Mouse (Mus musculus): ENCODE data around the gene Bik. TPM values are rescaled to one million over a fixed set of nuclear protein-coding genes. Genes with fewer than 3 reads are reported as not detected.

The Bik gene
- polyA plus RNA-seq, 1 experiment from 2014 or later: 1.5 TPM

DNA sequence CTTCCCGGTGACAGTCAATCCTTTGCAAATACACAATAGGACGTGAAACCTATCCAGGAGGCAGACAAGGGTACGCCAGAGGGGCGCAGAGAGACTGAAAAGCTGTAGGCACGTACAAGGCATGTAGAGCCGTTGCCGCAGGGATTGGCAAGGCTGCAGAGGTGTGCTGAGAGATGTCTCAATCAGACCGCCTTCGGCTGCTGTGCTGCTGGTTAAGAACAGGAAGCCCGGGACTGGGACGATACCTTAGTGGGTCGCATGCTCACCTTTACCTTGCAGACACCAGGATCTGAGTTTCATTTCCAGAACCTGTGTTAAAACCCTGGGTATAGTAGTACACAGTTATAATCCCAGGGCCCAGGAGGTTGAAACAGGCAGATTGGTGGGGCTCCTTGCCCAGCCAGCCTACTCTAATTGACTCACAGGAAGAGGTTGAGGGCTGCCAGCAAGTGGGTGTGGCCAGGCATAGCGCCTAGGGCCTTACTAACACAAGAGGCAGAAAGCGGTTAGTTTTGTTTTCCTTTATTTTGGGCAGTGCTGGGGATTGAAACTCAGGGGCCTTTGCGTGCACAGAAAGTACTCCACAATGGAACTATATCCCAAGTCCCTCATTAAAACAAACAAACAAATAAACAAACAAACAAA lies 36.1 kb downstream of the Bik start:
- Histone ChIP-seq H3K9ac (no peak overlapping the region), H3K36me3 (no peaks in the 10 kb centered on the region), H3K4me3 (no peak overlapping the region), H3K4me1 (peaks cover 15% of the 10 kb centered on the region), H3K9me3 (no peaks in the 10 kb centered on the region), H3K27me3 (replicated peaks) (peaks cover 12% of the 10 kb centered on the region; the same call in 1 of the 2 replicates), H3K27ac (no peak overlapping the region), H3K4me2 (replicated peaks) (peak overlapping the region; percentile 86)
- ATAC-seq (ENCODE audit: low FRiP score, low read depth): no peak
- WGBS: 40% methylated on average over 15 of the region's 15 CpGs

DNA sequence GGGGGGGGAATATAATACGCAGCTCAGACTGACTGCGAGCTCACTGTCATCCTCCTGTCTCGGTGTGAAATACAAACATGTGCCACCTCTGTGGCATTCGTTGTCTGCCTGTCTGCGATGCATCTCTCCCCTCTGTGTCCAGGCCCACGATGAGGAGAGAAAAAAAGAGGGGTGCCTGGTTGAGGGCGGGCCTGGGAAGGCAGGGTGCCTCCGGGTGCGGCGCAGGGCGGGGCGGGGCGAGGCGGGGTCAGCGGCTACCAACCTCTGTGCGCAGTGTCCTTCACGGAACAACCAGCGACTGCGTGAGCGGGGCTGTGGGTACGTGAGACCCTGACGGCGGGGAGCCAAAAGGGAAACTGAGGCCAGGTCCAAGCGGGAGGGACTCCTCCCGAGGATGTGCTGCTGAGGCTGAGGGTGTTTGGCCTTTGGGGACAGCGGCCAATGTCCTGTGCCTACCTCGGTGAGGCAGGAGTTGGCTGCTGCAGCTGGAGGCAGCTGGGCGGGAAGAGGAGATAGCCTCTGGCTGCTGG lies 36.7 kb downstream of the Bik start, which contains the start of the genes Tspo and Mcat:
TSS of gene Tspo (plus strand) at position 266 of the 530 bp plus-strand sequence.
TSS of gene Mcat (minus strand) at position 461 of the 530 bp plus-strand sequence.
- no peak for ATAC-seq (ENCODE audit: low FRiP score, low read depth)
- H3K27me3 ChIP-seq (replicated peaks): peaks cover 12% of the 10 kb centered on the region; the same call in 1 of the 2 replicates
- peak within 1 kb of the TSS; percentile 21 for H3K4me3 ChIP-seq
- H3K4me2 ChIP-seq (replicated peaks): peak within 1 kb of the TSS; percentile 86
- H3K4me1 ChIP-seq: peaks cover 15% of the 10 kb centered on the region
- H3K9ac ChIP-seq: peak within 1 kb of the TSS; percentile 40
- H3K27ac ChIP-seq: no peak within 1 kb of the TSS
- H3K36me3 ChIP-seq: no peaks in the 10 kb centered on the region
- WGBS: 2% methylated on average over 28 of the region's 28 CpGs
- H3K9me3 ChIP-seq: no peaks in the 10 kb centered on the region

GRCm38 (mm10) chr15:83563857-83564651 lies 37.4 kb downstream of the Bik start:
- peak overlapping the region; percentile 86 for H3K4me2 ChIP-seq (replicated peaks)
- no peak overlapping the region for H3K27ac ChIP-seq
- peak overlapping the region; percentile 40 for H3K9ac ChIP-seq
- H3K4me3 ChIP-seq: peak overlapping the region; percentile 21
- ATAC-seq (ENCODE audit: low FRiP score, low read depth): no peak
- H3K36me3 ChIP-seq: no peaks in the 10 kb centered on the region
- no peaks in the 10 kb centered on the region for H3K9me3 ChIP-seq
- H3K4me1 ChIP-seq: peaks cover 15% of the 10 kb centered on the region
- 1% methylated on average over 27 of the region's 27 CpGs for WGBS
- peaks cover 12% of the 10 kb centered on the region; the same call in 1 of the 2 replicates for H3K27me3 ChIP-seq (replicated peaks)

- Histone ChIP-seq H3K4me3 (no peak overlapping the region), H3K4me2 (replicated peaks) (no peak overlapping the region), H3K27me3 (replicated peaks) (peaks cover 12% of the 10 kb centered on the region; the same call in 1 of the 2 replicates), H3K4me1 (peaks cover 15% of the 10 kb centered on the region), H3K27ac (no peak overlapping the region), H3K36me3 (no peaks in the 10 kb centered on the region), H3K9ac (no peak overlapping the region), H3K9me3 (no peaks in the 10 kb centered on the region)
- 84% methylated on average over 3 of the region's 3 CpGs for WGBS
- no peak for ATAC-seq (ENCODE audit: low FRiP score, low read depth)
Observed at GRCm38 (mm10) chr15:83565434-83565833, 38.8 kb downstream of the Bik start.

- H3K9me3 ChIP-seq: no peaks in the 10 kb centered on the region
- 80% methylated on average over 5 of the region's 5 CpGs for WGBS
- no peak overlapping the region for H3K27ac ChIP-seq
- H3K4me1 ChIP-seq: peaks cover 15% of the 10 kb centered on the region
- ATAC-seq (ENCODE audit: low FRiP score, low read depth): no peak
- H3K27me3 ChIP-seq (replicated peaks): peaks cover 12% of the 10 kb centered on the region; the same call in 1 of the 2 replicates
- no peak overlapping the region for H3K9ac ChIP-seq
- no peak overlapping the region for H3K4me3 ChIP-seq
- no peak overlapping the region for H3K4me2 ChIP-seq (replicated peaks)
- H3K36me3 ChIP-seq: no peaks in the 10 kb centered on the region
Observed at GRCm38 (mm10) chr15:83566006-83566405, 39.3 kb downstream of the Bik start.

DNA sequence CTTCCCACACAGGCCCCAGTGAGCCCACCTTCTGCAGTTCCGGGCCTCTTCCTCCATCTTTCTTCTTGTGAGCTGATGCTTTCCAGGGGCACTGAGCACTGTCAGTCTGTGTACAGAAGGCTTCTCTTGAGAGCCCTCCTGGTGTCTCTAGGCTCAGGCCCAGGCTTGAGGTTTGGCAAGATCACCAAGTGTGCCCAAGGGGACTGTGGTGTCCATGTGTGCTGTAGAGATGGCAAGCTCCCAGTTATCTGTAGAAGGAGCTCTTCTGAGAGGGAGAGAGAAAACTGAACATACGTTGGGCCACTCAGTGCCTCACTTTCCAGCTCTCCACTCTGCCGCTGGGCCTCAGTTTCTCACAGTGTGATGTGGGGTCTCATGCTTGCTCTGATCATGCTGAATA lies 41.1 kb downstream of the Bik start:
- Histone ChIP-seq H3K4me1 (peaks cover 15% of the 10 kb centered on the region), H3K27me3 (replicated peaks) (peaks cover 12% of the 10 kb centered on the region; the same call in 1 of the 2 replicates), H3K36me3 (no peaks in the 10 kb centered on the region), H3K9me3 (no peaks in the 10 kb centered on the region), H3K27ac (no peak overlapping the region), H3K9ac (no peak overlapping the region), H3K4me3 (no peak overlapping the region), H3K4me2 (replicated peaks) (no peak overlapping the region)
- WGBS: 90% methylated on average over 3 of the region's 3 CpGs
- no peak for ATAC-seq (ENCODE audit: low FRiP score, low read depth)

GRCm38 (mm10) chr15:83568544-83568943 lies 41.9 kb downstream of the Bik start:
- Histone ChIP-seq H3K9ac (no peak overlapping the region), H3K36me3 (no peaks in the 10 kb centered on the region), H3K9me3 (no peaks in the 10 kb centered on the region), H3K27ac (no peak overlapping the region), H3K4me3 (no peak overlapping the region), H3K27me3 (replicated peaks) (peaks cover 5% of the 10 kb centered on the region; the same call in 1 of the 2 replicates), H3K4me2 (replicated peaks) (no peak overlapping the region), H3K4me1 (peaks cover 10% of the 10 kb centered on the region)
- WGBS: 94% methylated on average over 5 of the region's 5 CpGs
- ATAC-seq (ENCODE audit: low FRiP score, low read depth): no peak

DNA sequence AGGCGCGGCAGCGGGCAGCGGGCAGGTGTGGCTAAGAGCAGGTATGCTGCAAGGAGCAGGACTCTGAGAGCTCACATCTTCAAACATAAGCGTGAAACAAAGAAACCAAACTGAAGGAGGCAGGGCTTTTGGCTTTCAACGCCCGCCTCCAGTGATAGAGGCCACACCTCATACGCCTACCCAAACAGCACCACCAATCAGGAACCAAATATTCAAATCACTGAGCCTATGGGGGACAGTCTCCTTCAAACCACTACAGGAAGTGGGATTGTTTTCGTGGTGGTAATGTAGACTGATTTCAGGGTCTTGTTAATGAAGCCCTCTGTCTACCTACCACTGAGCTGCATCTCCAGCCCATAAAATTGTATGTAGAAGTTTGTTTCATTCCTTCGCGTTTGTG lies 43.0 kb downstream of the Bik start:
- H3K27ac ChIP-seq: no peak overlapping the region
- ATAC-seq (ENCODE audit: low FRiP score, low read depth): no peak
- H3K36me3 ChIP-seq: peaks cover 6% of the 10 kb centered on the region
- no peaks in the 10 kb centered on the region for H3K9me3 ChIP-seq
- no peak overlapping the region for H3K9ac ChIP-seq
- no peak overlapping the region for H3K4me3 ChIP-seq
- no peak overlapping the region for H3K4me2 ChIP-seq (replicated peaks)
- no peaks in the 10 kb centered on the region for H3K4me1 ChIP-seq
- WGBS: 61% methylated on average over 11 of the region's 11 CpGs
- no peaks in the 10 kb centered on the region for H3K27me3 ChIP-seq (replicated peaks)

- H3K36me3 ChIP-seq: peaks cover 16% of the 10 kb centered on the region
- ATAC-seq (ENCODE audit: low FRiP score, low read depth): no peak
- no peaks in the 10 kb centered on the region for H3K4me1 ChIP-seq
- no peak overlapping the region for H3K9ac ChIP-seq
- no peaks in the 10 kb centered on the region for H3K27me3 ChIP-seq (replicated peaks)
- 69% methylated on average over 2 of the region's 2 CpGs for WGBS
- H3K9me3 ChIP-seq: no peaks in the 10 kb centered on the region
- no peak overlapping the region for H3K4me2 ChIP-seq (replicated peaks)
- H3K27ac ChIP-seq: no peak overlapping the region
- no peak overlapping the region for H3K4me3 ChIP-seq
Observed at GRCm38 (mm10) chr15:83570641-83571040, 44.0 kb downstream of the Bik start.

GRCm38 (mm10) chr15:83571636-83572035 lies 45.0 kb downstream of the Bik start:
- Histone ChIP-seq H3K36me3 (peaks cover 26% of the 10 kb centered on the region), H3K27ac (no peak overlapping the region), H3K9ac (no peak overlapping the region), H3K27me3 (replicated peaks) (no peaks in the 10 kb centered on the region), H3K4me2 (replicated peaks) (no peak overlapping the region), H3K4me3 (no peak overlapping the region), H3K9me3 (no peaks in the 10 kb centered on the region), H3K4me1 (no peaks in the 10 kb centered on the region)
- WGBS: 86% methylated on average over 5 of the region's 5 CpGs
- no peak for ATAC-seq (ENCODE audit: low FRiP score, low read depth)

DNA sequence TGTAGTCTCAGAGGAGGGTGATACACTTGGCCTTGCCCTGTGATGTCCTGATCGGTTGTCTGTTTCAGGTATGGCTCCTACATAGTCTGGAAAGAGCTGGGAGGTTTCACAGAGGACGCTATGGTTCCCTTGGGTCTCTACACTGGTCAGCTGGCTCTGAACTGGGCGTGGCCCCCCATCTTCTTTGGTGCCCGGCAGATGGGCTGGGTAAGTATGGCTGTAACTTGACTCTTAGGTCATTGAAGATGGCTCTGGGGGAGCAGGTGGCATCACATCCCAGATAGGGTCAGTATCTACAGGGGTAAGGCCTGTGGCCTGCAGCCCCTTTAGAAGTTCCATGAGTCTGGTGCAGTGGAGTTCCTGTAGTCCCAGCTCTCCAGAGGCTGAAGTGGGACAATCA lies 45.5 kb downstream of the Bik start:
- ATAC-seq (ENCODE audit: low FRiP score, low read depth): no peak
- 79% methylated on average over 4 of the region's 4 CpGs for WGBS
- no peaks in the 10 kb centered on the region for H3K27me3 ChIP-seq (replicated peaks)
- H3K9me3 ChIP-seq: no peaks in the 10 kb centered on the region
- H3K9ac ChIP-seq: no peak overlapping the region
- no peak overlapping the region for H3K4me2 ChIP-seq (replicated peaks)
- no peaks in the 10 kb centered on the region for H3K4me1 ChIP-seq
- H3K4me3 ChIP-seq: no peak overlapping the region
- H3K36me3 ChIP-seq: peaks cover 31% of the 10 kb centered on the region
- no peak overlapping the region for H3K27ac ChIP-seq

GRCm38 (mm10) chr15:83573606-83574005 lies 46.9 kb downstream of the Bik start:
- no peak for ATAC-seq (ENCODE audit: low FRiP score, low read depth)
- no peak overlapping the region for H3K9ac ChIP-seq
- H3K4me2 ChIP-seq (replicated peaks): no peak overlapping the region
- H3K27ac ChIP-seq: no peak overlapping the region
- peaks cover 45% of the 10 kb centered on the region for H3K36me3 ChIP-seq
- 93% methylated on average over 12 of the region's 12 CpGs for WGBS
- no peaks in the 10 kb centered on the region for H3K4me1 ChIP-seq
- no peak overlapping the region for H3K4me3 ChIP-seq
- H3K27me3 ChIP-seq (replicated peaks): no peaks in the 10 kb centered on the region
- H3K9me3 ChIP-seq: no peaks in the 10 kb centered on the region

All from neural tube, embryonic 12.5 days (tissue).